Mouse (Mus musculus) heart, postnatal 0 days (tissue): ENCODE results near the gene Myrip. TPM values are rescaled to one million over a fixed set of nuclear protein-coding genes. Genes with fewer than 3 reads are reported as not detected.

Source experiments
- ATAC-seq: fragments of 200-750 bp; cut with Nextera tagmentation; 2 replicates; pipeline ENCODE4 v1.8.0; 2017; ENCODE audit warnings: low read depth, moderate number of reproducible peaks, moderate library complexity; ENCODE audit not compliant: insufficient read depth
- DNase-seq: peaks from one replicate; pipeline ENCODE4 v3.0.0-alpha.2; 2016; ENCODE audit warnings: low spot score
- H3K27ac ChIP-seq: fragments of 300-500 bp; sonication (generic); 2 replicates; pipeline ENCODE4 v1.5.1; 2014; ENCODE audit warnings: low read depth, mild to moderate bottlenecking
- H3K27me3 ChIP-seq: fragments of 300-500 bp; sonication (generic); 2 replicates; pipeline ENCODE4 v1.6.1; 2014; ENCODE audit warnings: low read length, mixed read lengths; ENCODE audit not compliant: control insufficient read depth, insufficient read depth
- H3K36me3 ChIP-seq: fragments of 300-500 bp; sonication (generic); replicated peaks from 2 replicates; pipeline ENCODE4 v1.6.1; 2014; ENCODE audit warnings: low read length, mixed read lengths; ENCODE audit not compliant: control insufficient read depth, insufficient read depth
- H3K4me1 ChIP-seq: fragments of 300-500 bp; sonication (generic); 2 replicates; pipeline ENCODE4 v1.6.1; 2014; ENCODE audit warnings: antibody characterized with exemption; ENCODE audit not compliant: control insufficient read depth, insufficient read depth
- H3K4me2 ChIP-seq: fragments of 300-500 bp; sonication (generic); 2 replicates; pipeline ENCODE4 v1.6.1; 2014; ENCODE audit warnings: low read depth, mild to moderate bottlenecking, low read length, moderate library complexity
- H3K4me3 ChIP-seq: fragments of 300-500 bp; sonication (generic); 2 replicates; pipeline ENCODE4 v1.5.1; 2014; ENCODE audit warnings: low read depth, low read length
- H3K9ac ChIP-seq: fragments of 300-500 bp; sonication (generic); replicated peaks from 2 replicates; pipeline ENCODE4 v1.6.1; 2014; ENCODE audit warnings: low read depth, low read length, mixed read lengths
- H3K9me3 ChIP-seq: fragments of 300-500 bp; sonication (generic); replicated peaks from 2 replicates; pipeline ENCODE4 v1.6.1; 2016; ENCODE audit warnings: low read length; ENCODE audit not compliant: control insufficient read depth
- CTCF ChIP-seq: IDR thresholded peaks from 2 replicates; pipeline ENCODE4 v1.5.1; 2016; ENCODE audit warnings: antibody characterized with exemption, control low read depth, low read depth
- EP300 ChIP-seq: IDR thresholded peaks from 2 replicates; pipeline ENCODE4 v1.6.1; 2016; ENCODE audit warnings: antibody characterized with exemption, low read depth
- WGBS: fragments of 180-500 bp; shearing (Covaris S2); extraction: QIAGEN DNeasy Blood & Tissue Kit; methylation state at CpG from one replicate; pipeline ENCODE4 v1.1.7; 2014; 5-methylcytosine and 5-hydroxymethylcytosine counted together
- polyA plus RNA-seq: library from polyadenylated mRNA; unstranded; fragments of >200 nt; fragmentation: Nextera tagmentation; extraction: Ambion mirVana; gene quantifications from 2 replicates; pipeline ENCODE4 v1.2.1, GENCODE M21; 2015
- total RNA-seq: library from RNA; depleted of rRNA; stranded (reverse); fragments of >200 nt; gene quantifications from 2 replicates; pipeline ENCODE4 v1.2.3, GENCODE M21; 2014; ENCODE audit warnings: low replicate concordance

The Myrip gene
- total and polyA plus RNA-seq, 2 experiments from 2014 or later: 0.34 to 2.6 TPM

- H3K4me1 ChIP-seq: no peaks in the 10 kb centered on the region
- WGBS: 41% methylated on average over 9 of the region's 9 CpGs
- no peaks in the 10 kb centered on the region for H3K27me3 ChIP-seq
These were observed 18.8 kb upstream of the Myrip start for GRCm38 (mm10) chr9:120282461-120283047.

GRCm38 (mm10) chr9:120283556-120283955, 17.8 kb upstream of the Myrip start:
- H3K4me3 ChIP-seq: no peak overlapping the region
- no peaks in the 10 kb centered on the region for H3K9me3 ChIP-seq
- WGBS: 82% methylated on average over 12 of the region's 12 CpGs
- ATAC-seq (no peak), DNase-seq (no peak)
- H3K27me3 ChIP-seq: no peaks in the 10 kb centered on the region
- no peaks in the 10 kb centered on the region for H3K4me1 ChIP-seq
- no peak overlapping the region for H3K27ac ChIP-seq
- no peak overlapping the region for H3K9ac ChIP-seq
- no peak for TF ChIP-seq CTCF
- no peak for TF ChIP-seq EP300
- H3K4me2 ChIP-seq: no peak overlapping the region
- no peaks in the 10 kb centered on the region for H3K36me3 ChIP-seq

More at GRCm38 (mm10) chr9:120282461-120283047, 18.8 kb upstream of the Myrip start:
- no peak for ATAC-seq
- Histone ChIP-seq H3K9ac (no peak overlapping the region), H3K27ac (no peak overlapping the region), H3K4me3 (no peak overlapping the region), H3K36me3 (no peaks in the 10 kb centered on the region), H3K9me3 (no peaks in the 10 kb centered on the region), H3K4me2 (no peak overlapping the region)
- DNase-seq: no peak
- TF ChIP-seq EP300 (no peak), CTCF (no peak)

- no peaks in the 10 kb centered on the region for H3K36me3 ChIP-seq
- no peak for TF ChIP-seq CTCF
- no peak for TF ChIP-seq EP300
- no peaks in the 10 kb centered on the region for H3K9me3 ChIP-seq
- H3K4me3 ChIP-seq: no peak overlapping the region
- no peaks in the 10 kb centered on the region for H3K27me3 ChIP-seq
- no peak overlapping the region for H3K4me2 ChIP-seq
- DNase-seq (no peak), ATAC-seq (no peak)
- H3K4me1 ChIP-seq: no peaks in the 10 kb centered on the region
- no peak overlapping the region for H3K9ac ChIP-seq
- no peak overlapping the region for H3K27ac ChIP-seq
- 28% methylated on average over 3 of the region's 3 CpGs for WGBS
These were observed 13.3 kb upstream of the Myrip start for GRCm38 (mm10) chr9:120288011-120288410.

GRCm38 (mm10) chr9:120290375-120290774, 10.9 kb upstream of the Myrip start:
- TF ChIP-seq EP300 (no peak), CTCF (no peak)
- WGBS: 84% methylated on average over 2 of the region's 2 CpGs
- Histone ChIP-seq H3K4me2 (no peak overlapping the region), H3K9me3 (no peaks in the 10 kb centered on the region), H3K27ac (no peak overlapping the region), H3K4me1 (no peaks in the 10 kb centered on the region), H3K4me3 (no peak overlapping the region), H3K36me3 (no peaks in the 10 kb centered on the region), H3K9ac (no peak overlapping the region), H3K27me3 (no peaks in the 10 kb centered on the region)
- DNase-seq: no peak
- no peak for ATAC-seq

GRCm38 (mm10) chr9:120292488-120292887, 8.8 kb upstream of the Myrip start:
- Histone ChIP-seq H3K4me1 (no peaks in the 10 kb centered on the region), H3K4me2 (no peak overlapping the region), H3K9me3 (no peaks in the 10 kb centered on the region), H3K4me3 (no peak overlapping the region), H3K27me3 (no peaks in the 10 kb centered on the region), H3K9ac (no peak overlapping the region), H3K36me3 (no peaks in the 10 kb centered on the region), H3K27ac (no peak overlapping the region)
- DNase-seq: no peak
- no peak for ATAC-seq
- no peak for TF ChIP-seq CTCF
- 63% methylated on average over 5 of the region's 5 CpGs for WGBS

- Histone ChIP-seq H3K36me3 (no peaks in the 10 kb centered on the region), H3K9ac (no peak overlapping the region), H3K27me3 (no peaks in the 10 kb centered on the region), H3K9me3 (no peaks in the 10 kb centered on the region), H3K4me2 (no peak overlapping the region), H3K4me1 (no peaks in the 10 kb centered on the region), H3K4me3 (no peak overlapping the region), H3K27ac (no peak overlapping the region)
- ATAC-seq (no peak), DNase-seq (no peak)
- TF ChIP-seq CTCF (no peak), EP300 (no peak)
- WGBS: 77% methylated on average over 5 of the region's 5 CpGs
These were observed 5.8 kb upstream of the Myrip start for GRCm38 (mm10) chr9:120295527-120295926.
